Mouse (Mus musculus) G1E (cell line): ENCODE results near the gene Gm7697. TPM values are rescaled to one million over a fixed set of nuclear protein-coding genes. Genes with fewer than 3 reads are reported as not detected.

Experiments used
- polyA plus RNA-seq: library from polyadenylated mRNA; stranded (reverse); fragments of >175 nt; gene quantifications from 2 replicates; pipeline ENCODE4 v1.2.3, GENCODE M21; 2012
- total RNA-seq, 2 experiments: library from RNA; stranded (forward) in 1 of 2; stranded (reverse) in 1 of 2; fragments of 200-1000 nt in 1 of 2; fragments of >200 nt in 1 of 2; fragmentation: Nextera tagmentation in 1 of 2; gene quantifications; 2 replicates each; pipeline ENCODE4 v1.2.3; 2014 to 2017

Gm7697 gene
- total and polyA plus RNA-seq, 3 experiments: not detected

Other genes with a start within 250 kb of the Gm7697 start
- gene Gm9495, start 69.4 kb downstream of the Gm7697 start, total RNA-seq (2014; fragmentation: Nextera tagmentation): not detected in 2 replicates
- 0.16 TPM in 1 of 2 replicates, not detected in the other for gene Gm9495, start 69.4 kb downstream of the Gm7697 start, total RNA-seq (2017)
- not detected in 2 replicates for gene Gm9495, start 69.4 kb downstream of the Gm7697 start, polyA plus RNA-seq
- gene Zfp868, start 102.6 kb upstream of the Gm7697 start, total RNA-seq (2014; fragmentation: Nextera tagmentation): 52.1 and 63.8 TPM in 2 replicates
- 27.4 and 28.5 TPM in 2 replicates for gene Zfp868, start 102.6 kb upstream of the Gm7697 start, total RNA-seq (2017)
- gene Zfp868, start 102.6 kb upstream of the Gm7697 start, polyA plus RNA-seq: 1.0 and 1.6 TPM in 2 replicates
- 0.29 and 0.53 TPM in 2 replicates for gene Zfp964, start 131.5 kb upstream of the Gm7697 start, total RNA-seq (2014; fragmentation: Nextera tagmentation)
- gene Zfp964, start 131.5 kb upstream of the Gm7697 start, total RNA-seq (2017): 0.16 and 0.29 TPM in 2 replicates
- not detected in 2 replicates for gene Zfp964, start 131.5 kb upstream of the Gm7697 start, polyA plus RNA-seq
- gene Zfp869, start 187.7 kb upstream of the Gm7697 start, total RNA-seq (2014; fragmentation: Nextera tagmentation): 34.8 and 41.2 TPM in 2 replicates
- 33.6 and 37.9 TPM in 2 replicates for gene Zfp869, start 187.7 kb upstream of the Gm7697 start, total RNA-seq (2017)
- gene Zfp869, start 187.7 kb upstream of the Gm7697 start, polyA plus RNA-seq: 1.3 and 1.4 TPM in 2 replicates
- 13.4 and 16.4 TPM in 2 replicates for gene Zfp963, start 227.0 kb upstream of the Gm7697 start, total RNA-seq (2014; fragmentation: Nextera tagmentation)
- gene Zfp963, start 227.0 kb upstream of the Gm7697 start, total RNA-seq (2017): 6.7 and 7.5 TPM in 2 replicates
- 0.45 and 0.51 TPM in 2 replicates for gene Zfp963, start 227.0 kb upstream of the Gm7697 start, polyA plus RNA-seq